ENCODE assay signal across 26 mouse cellular contexts in genomic region chr8:10234516-10234915, GRCm38 (mm10).
"Had no signal": no experiment of that assay in that cellular context is flagged by ENCODE, and none has a peak within 500 bp of the region (broad histone marks: within the 10 kb centered on the region; RNA-seq: fewer than 3 reads in every experiment).

No protein-coding gene starts in this region.

- ATAC-seq: hindbrain, postnatal 0 days; intestine, embryonic 16.5 days; liver, embryonic 12.5 days had no signal

- H3K27me3 ChIP-seq: heart, embryonic 13.5 days; heart, embryonic 15.5 days; hindbrain, embryonic 13.5 days; hindbrain, embryonic 15.5 days; kidney, embryonic 15.5 days; limb, embryonic 13.5 days; limb, embryonic 15.5 days; liver, embryonic 12.5 days had no signal

- H3K9me3 ChIP-seq: heart, embryonic 13.5 days; heart, embryonic 15.5 days; hindbrain, embryonic 13.5 days; hindbrain, embryonic 15.5 days; kidney, embryonic 15.5 days; limb, embryonic 13.5 days; limb, embryonic 15.5 days; liver, embryonic 12.5 days had no signal

- H3K4me2 ChIP-seq: heart, embryonic 11.5 days; heart, embryonic 13.5 days; heart, embryonic 15.5 days; hindbrain, embryonic 13.5 days; hindbrain, embryonic 15.5 days; kidney, embryonic 15.5 days; limb, embryonic 13.5 days; limb, embryonic 15.5 days; liver, embryonic 12.5 days had no signal

- H3K27ac ChIP-seq: heart, adult 2 months; heart, embryonic 13.5 days; heart, embryonic 15.5 days; hindbrain, embryonic 13.5 days; hindbrain, embryonic 15.5 days; hindbrain, postnatal 0 days; kidney, embryonic 15.5 days; kidney, postnatal 0 days; limb, embryonic 13.5 days; limb, embryonic 15.5 days; liver, embryonic 12.5 days; liver, embryonic 14.5 days had no signal

- H3K4me1 ChIP-seq: heart, embryonic 13.5 days; heart, embryonic 15.5 days; hindbrain, embryonic 13.5 days; hindbrain, embryonic 15.5 days; kidney, embryonic 15.5 days; limb, embryonic 13.5 days; limb, embryonic 15.5 days; liver, embryonic 12.5 days had no signal

- H3K36me3 ChIP-seq: heart, embryonic 13.5 days; heart, embryonic 15.5 days; hindbrain, embryonic 13.5 days; hindbrain, embryonic 15.5 days; kidney, embryonic 15.5 days; limb, embryonic 13.5 days; limb, embryonic 15.5 days; liver, embryonic 12.5 days had no signal

- DNase-seq: gastrocnemius, postnatal 14 days; gastrocnemius, postnatal 36 days; heart, adult 11 months; heart, adult 2 months; heart, postnatal 14 days; heart, postnatal 36 days; kidney, adult 11 months; kidney, adult 2 months; kidney, adult 9 months; kidney, postnatal 14 days; kidney, postnatal 36 days; layer of hippocampus, postnatal 36 days; left cerebral cortex, postnatal 4 days had no signal

- H3K4me3 ChIP-seq: heart, adult 2 months; heart, embryonic 13.5 days; heart, embryonic 15.5 days; hindbrain, embryonic 13.5 days; hindbrain, embryonic 15.5 days; kidney, embryonic 15.5 days; limb, embryonic 13.5 days; limb, embryonic 15.5 days; liver, embryonic 12.5 days had no signal

- H3K9ac ChIP-seq: heart, embryonic 13.5 days; heart, embryonic 15.5 days; hindbrain, embryonic 13.5 days; hindbrain, embryonic 15.5 days; kidney, embryonic 15.5 days; limb, embryonic 13.5 days; limb, embryonic 15.5 days; liver, embryonic 12.5 days; liver, embryonic 14.5 days had no signal
